Mouse (Mus musculus): ENCODE data around the gene Grik3.

Grik3 gene

GRCm38 (mm10) chr4:125491505-125492121, 1.1 kb downstream of the Grik3 start:
- no peak for DNase-seq (ENCODE audit: low spot score in 2 of 2)

- DNase-seq (ENCODE audit: low spot score in 2 of 2) = no peak
These were observed 1.6 kb downstream of the Grik3 start for GRCm38 (mm10) chr4:125492122-125492505.

- no peak for DNase-seq (ENCODE audit: low spot score in 2 of 2)
These were observed 2.2 kb downstream of the Grik3 start for GRCm38 (mm10) chr4:125492706-125493105.

- DNase-seq (ENCODE audit: low spot score in 2 of 2) = no peak
These were observed 2.6 kb downstream of the Grik3 start for GRCm38 (mm10) chr4:125493124-125493523.

- DNase-seq (ENCODE audit: low spot score in 2 of 2) = no peak
These were observed 5.0 kb downstream of the Grik3 start for GRCm38 (mm10) chr4:125495477-125495876.

- DNase-seq (ENCODE audit: low spot score in 2 of 2) = no peak
These were observed 6.5 kb downstream of the Grik3 start for GRCm38 (mm10) chr4:125497001-125497400.

- DNase-seq (ENCODE audit: low spot score in 2 of 2) = no peak
These were observed 7.0 kb downstream of the Grik3 start for GRCm38 (mm10) chr4:125497471-125497870.

GRCm38 (mm10) chr4:125498866-125499265, 8.4 kb downstream of the Grik3 start:
- DNase-seq (ENCODE audit: low spot score in 2 of 2) = no peak

- no peak for DNase-seq (ENCODE audit: low spot score in 2 of 2)
These were observed 12.4 kb downstream of the Grik3 start for GRCm38 (mm10) chr4:125502861-125503260.

GRCm38 (mm10) chr4:125512434-125512833, 21.9 kb downstream of the Grik3 start:
- DNase-seq (ENCODE audit: low spot score in 2 of 2) = no peak

GRCm38 (mm10) chr4:125515646-125516045, 25.1 kb downstream of the Grik3 start:
- DNase-seq (ENCODE audit: low spot score in 2 of 2) = no peak

GRCm38 (mm10) chr4:125516612-125517011, 26.1 kb downstream of the Grik3 start:
- no peak for DNase-seq (ENCODE audit: low spot score in 2 of 2)

GRCm38 (mm10) chr4:125518861-125519260, 28.4 kb downstream of the Grik3 start:
- DNase-seq (ENCODE audit: low spot score in 2 of 2) = no peak

GRCm38 (mm10) chr4:125522931-125523330, 32.4 kb downstream of the Grik3 start:
- no peak for DNase-seq (ENCODE audit: low spot score in 2 of 2)

- DNase-seq (ENCODE audit: low spot score in 2 of 2) = no peak
These were observed 34.8 kb downstream of the Grik3 start for GRCm38 (mm10) chr4:125525266-125525665.

- no peak for DNase-seq (ENCODE audit: low spot score in 2 of 2)
These were observed 35.9 kb downstream of the Grik3 start for GRCm38 (mm10) chr4:125526425-125526824.

- DNase-seq (ENCODE audit: low spot score in 2 of 2) = no peak
These were observed 43.5 kb downstream of the Grik3 start for GRCm38 (mm10) chr4:125533965-125534364.

GRCm38 (mm10) chr4:125534449-125534848, 43.9 kb downstream of the Grik3 start:
- DNase-seq (ENCODE audit: low spot score in 2 of 2) = no peak

GRCm38 (mm10) chr4:125534991-125535401, 44.5 kb downstream of the Grik3 start:
- no peak for DNase-seq (ENCODE audit: low spot score in 2 of 2)

- DNase-seq (ENCODE audit: low spot score in 2 of 2) = no peak
These were observed 45.0 kb downstream of the Grik3 start for GRCm38 (mm10) chr4:125535465-125535864.

GRCm38 (mm10) chr4:125535977-125536376, 45.5 kb downstream of the Grik3 start:
- DNase-seq (ENCODE audit: low spot score in 2 of 2) = no peak

GRCm38 (mm10) chr4:125538301-125538965, 47.9 kb downstream of the Grik3 start:
- no peak for DNase-seq (ENCODE audit: low spot score in 2 of 2)

GRCm38 (mm10) chr4:125539617-125540016, 49.1 kb downstream of the Grik3 start:
- DNase-seq (ENCODE audit: low spot score in 2 of 2) = no peak

- no peak for DNase-seq (ENCODE audit: low spot score in 2 of 2)
These were observed 52.7 kb downstream of the Grik3 start for GRCm38 (mm10) chr4:125543171-125543570.

All from spleen, postnatal 4 days (tissue).